Mouse (Mus musculus) left cerebral cortex, postnatal 36 days (tissue): ENCODE results near the gene Acox3. TPM values are rescaled to one million over a fixed set of nuclear protein-coding genes. Genes with fewer than 3 reads are reported as not detected.
"Not testable (repeated sequence)": the region's sequence is repeated elsewhere in the genome, so short reads cannot be mapped to it uniquely, and the experiment has no call there.

Experiments
- DNase-seq, 2 experiments: peaks; one replicate each; pipeline ENCODE4 v3.0.0; 2021 to 2022; ENCODE audit warnings: low spot score in 2 of 2, mixed read lengths in 1 of 2
- intact Hi-C: fragments of 180-260 bp; cut with DNase I; formaldehyde crosslinking; loops from one replicate; pipeline ENCODE4 v1.15.1; 2025
- total RNA-seq, 2 experiments: library from RNA; stranded (reverse); gene quantifications; 2 replicates each; pipeline ENCODE4 v1.2.3; 2021

The Acox3 gene
- total RNA-seq, 2 experiments from 2014 or later, result 31.0 to 36.5 TPM

- peak; percentile 93 to 94 for DNase-seq
- intact Hi-C loops, result loop anchor here (1.0 kb wide), 1 partner anchor 8 kb away; the partner anchor contains the start of gene Acox3
Measured at GRCm38 (mm10) chr5:35574653-35575599, 7.9 kb upstream of the Acox3 start, which contains the start of gene Trmt44. TSS of gene Trmt44 (minus strand) at chr5:35575070.

GRCm38 (mm10) chr5:35576409-35577020 is 6.3 kb upstream of the Acox3 start:
- no peak for DNase-seq
- intact Hi-C loops, result no loop called here

- intact Hi-C loops, result no loop called here
- no peak for DNase-seq
Measured at GRCm38 (mm10) chr5:35578411-35578810, 4.4 kb upstream of the Acox3 start.

GRCm38 (mm10) chr5:35579247-35579893 is 3.5 kb upstream of the Acox3 start:
- intact Hi-C loops, result no loop called here

GRCm38 (mm10) chr5:35580156-35580922 is 2.5 kb upstream of the Acox3 start:
- DNase-seq, result no peak
- intact Hi-C loops, result no loop called here

More at GRCm38 (mm10) chr5:35579247-35579893, 3.5 kb upstream of the Acox3 start:
- DNase-seq, result no peak

GRCm38 (mm10) chr5:35583221-35583783 is 462 bp downstream of the Acox3 start:
- DNase-seq, result no peak
- intact Hi-C loops, result loop anchor here (1.0 kb wide), 1 partner anchor 8 kb away; the partner anchor contains the start of gene Trmt44

- DNase-seq, intact Hi-C loops: not testable (repeated sequence)
Measured at GRCm38 (mm10) chr5:35584259-35584658, 1.4 kb downstream of the Acox3 start.

- DNase-seq, result no peak
- intact Hi-C loops, result no loop called here
Measured at GRCm38 (mm10) chr5:35591497-35591896, 8.7 kb downstream of the Acox3 start.

- intact Hi-C loops, result no loop called here
Measured at GRCm38 (mm10) chr5:35592081-35592736, 9.4 kb downstream of the Acox3 start.

GRCm38 (mm10) chr5:35592824-35593223 is 10.0 kb downstream of the Acox3 start:
- no peak for DNase-seq
- intact Hi-C loops, result no loop called here

More at GRCm38 (mm10) chr5:35592081-35592736, 9.4 kb downstream of the Acox3 start:
- DNase-seq, result no peak

GRCm38 (mm10) chr5:35593272-35593671 is 10.4 kb downstream of the Acox3 start:
- intact Hi-C loops, result no loop called here
- DNase-seq, result no peak

- DNase-seq, result no peak
- intact Hi-C loops, result loop anchor here (1.0 to 5.0 kb wide), 3 partner anchors 88 to 263 kb away; no protein-coding TSS in a partner anchor
Measured at GRCm38 (mm10) chr5:35594768-35595167, 11.9 kb downstream of the Acox3 start.

- intact Hi-C loops, result loop anchor here (1.0 to 5.0 kb wide), 3 partner anchors 87 to 262 kb away; no protein-coding TSS in a partner anchor
- DNase-seq, result peak; percentile 63 to 74
Measured at GRCm38 (mm10) chr5:35595706-35596105, 12.9 kb downstream of the Acox3 start.

GRCm38 (mm10) chr5:35596169-35597160 is 13.6 kb downstream of the Acox3 start:
- no peak for DNase-seq
- intact Hi-C loops, result loop anchor here (5.0 kb wide), 2 partner anchors 86 to 261 kb away; no protein-coding TSS in a partner anchor

GRCm38 (mm10) chr5:35600233-35600632 is 17.4 kb downstream of the Acox3 start:
- intact Hi-C loops, result no loop called here

GRCm38 (mm10) chr5:35601526-35601925 is 18.7 kb downstream of the Acox3 start:
- intact Hi-C loops, result no loop called here
- DNase-seq, result no peak

More at GRCm38 (mm10) chr5:35600233-35600632, 17.4 kb downstream of the Acox3 start:
- no peak for DNase-seq

- no peak for DNase-seq
- intact Hi-C loops, result no loop called here
Measured at GRCm38 (mm10) chr5:35605355-35605754, 22.5 kb downstream of the Acox3 start.
